Mouse (Mus musculus): ENCODE measurements at regions not wholly inside any gene's neighbourhood (a gene's known extent, or its start where the extent isn't known, plus 50 kb on each side); places are given as distances from the start of the nearest gene placed in this dataset.

DNA sequence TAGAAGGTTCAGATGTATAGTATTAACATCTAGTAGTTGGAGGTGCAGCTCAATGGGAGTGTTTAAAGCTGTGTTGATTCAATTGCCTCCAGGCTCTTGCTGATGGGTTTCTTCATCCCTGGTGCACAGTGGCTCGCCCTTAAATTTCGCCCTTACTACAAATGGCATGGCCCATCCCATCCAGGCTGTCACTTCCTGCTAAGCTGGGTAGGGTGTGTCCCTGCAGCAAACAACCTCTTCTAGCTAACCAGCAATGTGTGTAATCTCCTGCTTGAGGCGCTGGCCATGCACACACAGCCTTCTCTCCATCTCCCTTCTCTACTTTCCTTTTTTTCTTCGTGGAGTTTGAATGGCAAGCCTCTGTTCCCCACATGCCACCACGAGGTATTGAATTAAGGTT, 238.1 kb upstream of the Id2 start:
- TF ChIP-seq CTCF (IDR thresholded peaks at IDR 0.05) (no peak), EP300 (IDR thresholded peaks at IDR 0.05) (no peak)

Data from lung, postnatal 0 days (tissue).